In the genomic region with DNA sequence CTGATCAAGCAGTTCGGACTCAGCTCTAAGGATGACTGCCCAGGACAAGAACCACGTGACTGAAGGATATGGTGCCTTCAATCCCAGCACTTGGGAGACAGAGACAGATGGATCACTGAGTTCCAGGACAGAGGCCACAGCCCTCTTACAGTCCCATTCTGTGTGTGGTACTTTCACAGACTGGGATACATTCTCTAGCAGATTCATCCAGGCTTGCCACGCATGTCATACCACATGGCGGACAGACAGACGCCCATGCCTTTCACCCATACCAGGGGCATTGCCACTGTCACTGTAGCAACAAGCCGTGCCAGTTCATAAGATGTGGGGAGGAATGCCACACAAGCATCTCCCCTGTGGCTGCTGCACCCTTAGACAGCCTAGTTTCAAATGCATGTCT, we compare ENCODE assay signal across 26 mouse cellular contexts. TPM values are rescaled to one million over a fixed set of nuclear protein-coding genes. Genes with fewer than 3 reads are reported as not detected.
"Had no signal": no experiment of that assay in that cellular context is flagged by ENCODE, and none has a peak within 500 bp of the region (broad histone marks: within the 10 kb centered on the region; RNA-seq: fewer than 3 reads in every experiment).

No protein-coding gene starts in this region.

- H3K4me1 ChIP-seq: heart, embryonic 12.5 days; hindbrain, embryonic 13.5 days; hindbrain, embryonic 15.5 days; limb, embryonic 13.5 days; limb, embryonic 15.5 days; liver, embryonic 12.5 days had no signal

- DNase-seq: forebrain, postnatal 0 days; gastrocnemius, postnatal 14 days; gastrocnemius, postnatal 36 days; heart, adult 18-20 months; heart, postnatal 10 days; heart, postnatal 36 days; kidney, adult 11 months; kidney, adult 2 months; kidney, postnatal 36 days; layer of hippocampus, adult 9-11 months; layer of hippocampus, postnatal 36 days; left cerebral cortex, postnatal 4 days had no signal

- H3K27ac ChIP-seq: hindbrain, embryonic 13.5 days; hindbrain, embryonic 15.5 days; hindbrain, postnatal 0 days; kidney, postnatal 0 days; limb, embryonic 13.5 days; limb, embryonic 15.5 days; liver, embryonic 12.5 days; liver, embryonic 14.5 days had no signal

- H3K4me2 ChIP-seq: heart, embryonic 12.5 days; hindbrain, embryonic 13.5 days; hindbrain, embryonic 15.5 days; limb, embryonic 13.5 days; limb, embryonic 15.5 days; liver, embryonic 12.5 days had no signal

- H3K36me3 ChIP-seq: heart, embryonic 12.5 days; hindbrain, embryonic 13.5 days; hindbrain, embryonic 15.5 days; limb, embryonic 13.5 days; limb, embryonic 15.5 days had no signal

- ATAC-seq: forebrain, postnatal 0 days; hindbrain, postnatal 0 days; intestine, embryonic 16.5 days; liver, embryonic 12.5 days had no signal

- H3K9ac ChIP-seq: forebrain, postnatal 0 days; heart, embryonic 12.5 days; hindbrain, embryonic 13.5 days; hindbrain, embryonic 15.5 days; limb, embryonic 13.5 days; limb, embryonic 15.5 days; liver, embryonic 12.5 days; liver, embryonic 14.5 days had no signal

- H3K27me3 ChIP-seq: heart, embryonic 12.5 days; hindbrain, embryonic 13.5 days; hindbrain, embryonic 15.5 days; limb, embryonic 15.5 days had no signal

- H3K4me3 ChIP-seq: heart, embryonic 12.5 days; hindbrain, embryonic 13.5 days; hindbrain, embryonic 15.5 days; limb, embryonic 13.5 days; limb, embryonic 15.5 days; liver, embryonic 12.5 days had no signal

- H3K9me3 ChIP-seq: heart, embryonic 12.5 days; hindbrain, embryonic 13.5 days; hindbrain, embryonic 15.5 days; limb, embryonic 15.5 days; liver, embryonic 12.5 days had no signal

RNA-seq across cellular contexts. Expression of a gene that starts 5.6 kb away (rescaled TPM):
- total RNA-seq: hematopoietic stem cell, adult 5-6 weeks had no signal
- polyA plus RNA-seq: large intestine, adult 2 months had no signal

RNA-seq across cellular contexts. Expression of a gene that starts 44.3 kb away (rescaled TPM):
- total RNA-seq: forebrain, postnatal 0 days; hematopoietic stem cell, adult 5-6 weeks; hindbrain, postnatal 0 days had no signal
- polyA plus RNA-seq: forebrain, postnatal 0 days; heart, embryonic 14.5 days; intestine, embryonic 14.5 days had no signal
